Mouse (Mus musculus): ENCODE data around the gene Atp2c2. TPM values are rescaled to one million over a fixed set of nuclear protein-coding genes. Genes with fewer than 3 reads are reported as not detected.

Gene Atp2c2
- polyA plus RNA-seq, 1 experiment = 0.28 TPM

DNA sequence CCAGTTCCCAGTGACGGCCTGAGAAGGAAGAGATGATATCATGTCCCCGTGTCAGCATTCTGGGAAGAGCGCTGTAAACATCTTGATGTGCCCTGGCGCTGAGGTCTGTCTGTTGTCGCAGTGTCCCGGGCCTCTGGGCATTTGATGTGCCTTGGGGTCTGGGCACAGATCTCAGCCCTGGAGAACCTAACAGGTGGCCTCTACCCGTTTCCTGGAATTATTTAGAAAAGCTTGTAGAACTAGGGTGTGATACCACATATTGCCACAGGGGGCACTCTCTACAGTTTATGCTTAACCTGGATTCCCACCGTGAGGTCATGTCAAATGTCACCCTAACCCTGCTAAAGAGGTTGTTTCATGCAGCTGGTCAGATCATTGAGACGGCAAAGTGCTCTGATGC lies 18.0 kb downstream of the Atp2c2 start:
- DNase-seq = no peak
- H3K4me3 ChIP-seq (replicated peaks; ENCODE audit: insufficient read depth, low read depth, low read length) = no peak overlapping the region
- 55% methylated on average over 9 of the region's 9 CpGs for WGBS
- no peak overlapping the region for H3K27ac ChIP-seq (ENCODE audit: insufficient read depth, low read length)
- no peaks in the 10 kb centered on the region for H3K4me1 ChIP-seq (ENCODE audit: control insufficient read depth, insufficient read depth, low read length)
- no peaks in the 10 kb centered on the region for H3K27me3 ChIP-seq (ENCODE audit: control insufficient read depth, insufficient read depth, low read length)
- TF ChIP-seq POLR2A (IDR thresholded peaks at IDR 0.05; ENCODE audit: borderline replicate concordance, insufficient read depth, low read length) (no peak), CTCF (IDR thresholded peaks at IDR 0.05; ENCODE audit: borderline replicate concordance, insufficient read depth, low read depth, low read length) (peak; percentile 42; the same call in 1 of the 2 replicates)

DNA sequence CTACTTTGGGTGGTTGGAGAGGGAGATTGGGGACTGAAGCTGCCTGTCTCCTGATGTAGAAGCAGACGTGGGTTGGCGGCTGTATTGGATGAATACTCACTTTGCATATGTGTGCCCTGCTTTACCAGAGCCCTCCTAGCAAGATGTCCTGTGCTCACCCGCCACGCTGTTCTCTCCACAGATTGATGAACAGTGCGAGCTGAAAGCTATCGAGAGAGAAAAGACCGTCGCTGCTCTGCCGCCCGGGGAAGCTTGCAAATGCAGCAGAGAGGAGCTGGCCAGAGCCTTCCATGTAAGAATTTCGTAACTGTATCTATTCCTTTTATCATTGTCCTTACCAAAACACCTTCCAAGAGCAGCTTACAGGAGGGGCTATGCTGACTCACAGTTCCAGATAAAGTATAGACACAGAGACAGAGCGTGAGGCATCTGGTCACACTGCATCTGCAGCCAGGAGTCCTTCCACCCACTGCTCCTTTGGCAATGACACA lies 19.2 kb downstream of the Atp2c2 start:
- DNase-seq = no peak
- no peaks in the 10 kb centered on the region for H3K27me3 ChIP-seq (ENCODE audit: control insufficient read depth, insufficient read depth, low read length)
- H3K27ac ChIP-seq (ENCODE audit: insufficient read depth, low read length) = no peak overlapping the region

DNA sequence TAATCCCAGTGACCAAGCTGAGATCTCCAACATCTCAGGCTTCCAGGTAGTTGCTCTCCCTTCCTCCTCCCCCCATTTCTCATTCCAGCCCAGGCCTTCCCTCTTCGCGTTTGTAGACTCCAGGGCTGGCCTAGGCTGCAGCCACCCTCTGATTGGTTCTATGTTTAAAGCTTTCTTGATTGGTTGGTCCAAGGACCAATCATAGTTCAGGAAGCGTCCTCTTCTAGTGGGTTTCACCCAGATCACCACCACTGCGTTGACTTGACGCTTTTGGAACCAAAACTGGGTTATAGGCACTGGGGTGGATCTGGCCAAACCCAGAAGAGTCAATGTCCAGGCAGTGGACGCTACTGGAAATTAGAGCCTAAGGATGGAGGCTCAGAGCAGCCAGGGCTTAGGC lies 22.5 kb downstream of the Atp2c2 start:
- Histone ChIP-seq H3K4me1 (ENCODE audit: control insufficient read depth, insufficient read depth, low read length) (no peaks in the 10 kb centered on the region), H3K4me3 (replicated peaks; ENCODE audit: insufficient read depth, low read depth, low read length) (no peak overlapping the region), H3K27me3 (ENCODE audit: control insufficient read depth, insufficient read depth, low read length) (no peaks in the 10 kb centered on the region), H3K27ac (ENCODE audit: insufficient read depth, low read length) (no peak overlapping the region)
- WGBS = 61% methylated on average over 6 of the region's 6 CpGs
- TF ChIP-seq CTCF (IDR thresholded peaks at IDR 0.05; ENCODE audit: borderline replicate concordance, insufficient read depth, low read depth, low read length) (no peak), POLR2A (IDR thresholded peaks at IDR 0.05; ENCODE audit: borderline replicate concordance, insufficient read depth, low read length) (no peak)
- DNase-seq = no peak

More for the DNA sequence above, 19.2 kb downstream of the Atp2c2 start:
- no peaks in the 10 kb centered on the region for H3K4me1 ChIP-seq (ENCODE audit: control insufficient read depth, insufficient read depth, low read length)
- TF ChIP-seq CTCF (IDR thresholded peaks at IDR 0.05; ENCODE audit: borderline replicate concordance, insufficient read depth, low read depth, low read length) (no peak), POLR2A (IDR thresholded peaks at IDR 0.05; ENCODE audit: borderline replicate concordance, insufficient read depth, low read length) (no peak)
- no peak overlapping the region for H3K4me3 ChIP-seq (replicated peaks; ENCODE audit: insufficient read depth, low read depth, low read length)
- 40% methylated on average over 12 of the region's 12 CpGs for WGBS

DNA sequence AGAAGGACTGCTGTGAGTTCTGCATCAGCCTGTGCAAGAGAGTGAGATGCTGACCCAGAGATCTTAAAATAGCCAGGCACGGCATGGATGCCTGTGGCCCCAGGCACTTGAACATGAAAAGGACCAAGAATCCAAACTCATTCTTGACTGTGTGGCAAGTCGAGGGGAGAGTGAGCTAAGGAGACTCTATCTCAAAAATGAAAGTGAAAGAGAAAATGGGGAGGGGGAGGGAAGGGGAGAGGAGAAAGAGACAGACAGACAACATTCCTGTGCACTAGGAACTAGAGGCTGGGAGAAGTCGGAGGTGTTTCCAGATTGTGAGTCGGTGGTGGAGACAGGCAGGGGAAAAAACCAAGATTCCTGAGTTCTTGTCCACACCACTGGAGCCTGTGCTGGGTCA lies 23.9 kb downstream of the Atp2c2 start:
- no peak for DNase-seq
- H3K27me3 ChIP-seq (ENCODE audit: control insufficient read depth, insufficient read depth, low read length) = no peaks in the 10 kb centered on the region
- H3K27ac ChIP-seq (ENCODE audit: insufficient read depth, low read length) = no peak overlapping the region
- H3K4me1 ChIP-seq (ENCODE audit: control insufficient read depth, insufficient read depth, low read length) = no peaks in the 10 kb centered on the region
- TF ChIP-seq CTCF (IDR thresholded peaks at IDR 0.05; ENCODE audit: borderline replicate concordance, insufficient read depth, low read depth, low read length) (no peak), POLR2A (IDR thresholded peaks at IDR 0.05; ENCODE audit: borderline replicate concordance, insufficient read depth, low read length) (no peak)
- 72% methylated on average over 4 of the region's 4 CpGs for WGBS
- H3K4me3 ChIP-seq (replicated peaks; ENCODE audit: insufficient read depth, low read depth, low read length) = no peak overlapping the region

DNA sequence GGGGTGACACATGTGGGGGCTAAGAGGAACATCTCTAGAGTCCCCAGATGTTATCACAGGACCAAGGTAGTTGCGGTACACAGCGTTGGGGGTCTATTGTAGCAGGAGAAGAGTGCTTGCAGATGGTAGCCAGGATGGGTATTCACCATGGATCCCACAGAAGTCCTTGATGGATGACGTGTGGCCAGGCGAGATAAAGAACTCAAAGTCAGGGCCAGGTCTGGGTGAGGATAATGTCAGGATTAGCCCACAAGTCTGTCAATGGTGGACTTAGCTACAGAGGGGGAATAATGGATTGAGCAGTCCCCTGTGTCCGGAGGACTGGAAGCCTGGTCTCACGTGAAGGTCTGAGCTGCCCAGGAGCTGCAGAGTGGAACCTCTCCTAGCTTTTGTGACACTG lies 24.8 kb downstream of the Atp2c2 start:
- WGBS = 82% methylated on average over 6 of the region's 6 CpGs
- DNase-seq = no peak
- Histone ChIP-seq H3K4me1 (ENCODE audit: control insufficient read depth, insufficient read depth, low read length) (no peaks in the 10 kb centered on the region), H3K27ac (ENCODE audit: insufficient read depth, low read length) (no peak overlapping the region), H3K27me3 (ENCODE audit: control insufficient read depth, insufficient read depth, low read length) (no peaks in the 10 kb centered on the region), H3K4me3 (replicated peaks; ENCODE audit: insufficient read depth, low read depth, low read length) (no peak overlapping the region)
- no peak for TF ChIP-seq CTCF (IDR thresholded peaks at IDR 0.05; ENCODE audit: borderline replicate concordance, insufficient read depth, low read depth, low read length)
- TF ChIP-seq POLR2A (IDR thresholded peaks at IDR 0.05; ENCODE audit: borderline replicate concordance, insufficient read depth, low read length) = no peak

DNA sequence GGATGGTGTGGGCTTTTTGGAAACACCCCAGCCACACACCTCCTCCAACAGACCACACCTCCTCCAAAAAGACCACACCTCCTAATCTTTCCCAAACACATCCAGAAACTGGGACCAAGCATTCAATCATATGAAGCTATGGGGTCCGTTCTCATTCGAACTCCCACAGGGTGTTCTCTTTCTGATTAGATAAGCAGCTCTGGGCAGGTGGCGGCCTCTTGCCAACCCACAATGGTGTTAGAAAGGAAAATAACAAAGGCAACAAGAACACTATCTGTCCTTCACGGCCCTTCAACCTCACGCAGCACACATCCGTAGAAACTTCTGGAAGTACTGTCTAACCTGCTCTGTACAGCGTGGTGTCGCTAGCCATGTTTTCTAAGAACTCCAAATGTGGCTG lies 27.3 kb downstream of the Atp2c2 start:
- Histone ChIP-seq H3K27ac (ENCODE audit: insufficient read depth, low read length) (no peak overlapping the region), H3K4me1 (ENCODE audit: control insufficient read depth, insufficient read depth, low read length) (no peaks in the 10 kb centered on the region), H3K4me3 (replicated peaks; ENCODE audit: insufficient read depth, low read depth, low read length) (no peak overlapping the region), H3K27me3 (ENCODE audit: control insufficient read depth, insufficient read depth, low read length) (no peaks in the 10 kb centered on the region; the same call in 1 of the 2 replicates)
- WGBS = 91% methylated on average over 8 of the region's 8 CpGs
- no peak for DNase-seq
- TF ChIP-seq CTCF (IDR thresholded peaks at IDR 0.05; ENCODE audit: borderline replicate concordance, insufficient read depth, low read depth, low read length) = no peak
- no peak for TF ChIP-seq POLR2A (IDR thresholded peaks at IDR 0.05; ENCODE audit: borderline replicate concordance, insufficient read depth, low read length)

DNA sequence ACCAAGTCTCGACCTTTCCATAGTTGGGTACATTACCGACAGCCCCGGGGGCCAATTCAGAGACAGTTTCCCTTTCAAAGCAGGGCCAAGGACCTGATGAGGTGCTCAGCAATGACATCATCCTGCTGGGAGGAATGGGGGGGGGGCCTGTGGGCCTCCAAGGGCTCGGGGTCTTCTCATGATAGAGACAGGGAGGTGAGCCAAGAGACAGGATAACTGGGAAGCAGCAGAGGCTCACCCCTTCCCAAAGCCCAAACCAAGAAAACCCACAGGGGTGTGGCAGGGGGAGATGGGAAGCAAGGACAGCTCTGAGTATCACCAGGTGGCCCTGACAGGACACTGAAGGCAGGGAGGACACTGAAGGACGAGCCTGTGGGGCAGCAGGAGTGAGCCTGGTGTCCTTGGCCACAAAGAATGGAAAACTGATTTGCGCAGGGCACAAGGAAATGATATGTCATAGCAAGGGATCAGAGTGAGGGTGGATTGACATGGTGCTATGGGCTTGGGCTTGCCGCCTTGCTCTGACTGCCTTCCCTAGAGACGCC lies 28.6 kb downstream of the Atp2c2 start:
- 83% methylated on average over 8 of the region's 8 CpGs for WGBS
- Histone ChIP-seq H3K4me3 (replicated peaks; ENCODE audit: insufficient read depth, low read depth, low read length) (no peak overlapping the region), H3K4me1 (ENCODE audit: control insufficient read depth, insufficient read depth, low read length) (no peaks in the 10 kb centered on the region), H3K27me3 (ENCODE audit: control insufficient read depth, insufficient read depth, low read length) (no peaks in the 10 kb centered on the region; the same call in 1 of the 2 replicates), H3K27ac (ENCODE audit: insufficient read depth, low read length) (no peak overlapping the region)
- TF ChIP-seq POLR2A (IDR thresholded peaks at IDR 0.05; ENCODE audit: borderline replicate concordance, insufficient read depth, low read length) (no peak), CTCF (IDR thresholded peaks at IDR 0.05; ENCODE audit: borderline replicate concordance, insufficient read depth, low read depth, low read length) (no peak)
- DNase-seq = no peak

DNA sequence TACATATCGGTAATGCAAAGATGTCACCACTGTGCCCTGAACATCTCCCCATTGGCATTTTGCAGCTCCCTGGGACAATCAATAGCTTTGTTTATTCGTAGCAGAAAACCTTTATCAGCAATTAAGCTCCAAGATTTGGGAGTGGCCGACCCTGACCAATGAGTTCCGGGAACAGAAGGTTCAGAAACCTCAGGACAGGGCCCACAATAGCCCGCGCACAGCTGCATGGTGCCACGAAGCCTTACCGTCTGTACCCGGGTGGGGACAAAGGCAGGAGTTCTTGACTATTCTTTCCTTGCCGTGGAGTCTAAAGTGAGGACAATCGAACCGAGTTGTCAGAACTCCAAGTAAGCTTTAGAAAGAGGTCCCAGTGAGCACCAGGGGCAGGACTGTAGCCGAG lies 32.3 kb downstream of the Atp2c2 start:
- 70% methylated on average over 13 of the region's 13 CpGs for WGBS
- Histone ChIP-seq H3K27me3 (ENCODE audit: control insufficient read depth, insufficient read depth, low read length) (no peaks in the 10 kb centered on the region; the same call in 1 of the 2 replicates), H3K27ac (ENCODE audit: insufficient read depth, low read length) (no peak overlapping the region), H3K4me1 (ENCODE audit: control insufficient read depth, insufficient read depth, low read length) (no peaks in the 10 kb centered on the region), H3K4me3 (replicated peaks; ENCODE audit: insufficient read depth, low read depth, low read length) (no peak overlapping the region)
- no peak for TF ChIP-seq POLR2A (IDR thresholded peaks at IDR 0.05; ENCODE audit: borderline replicate concordance, insufficient read depth, low read length)
- no peak for TF ChIP-seq CTCF (IDR thresholded peaks at IDR 0.05; ENCODE audit: borderline replicate concordance, insufficient read depth, low read depth, low read length)
- no peak for DNase-seq
